Mouse (Mus musculus): ENCODE measurements around the gene Pla2g4c. TPM values are rescaled to one million over a fixed set of nuclear protein-coding genes. Genes with fewer than 3 reads are reported as not detected.
"Not testable (repeated sequence)": the region's sequence is repeated elsewhere in the genome, so short reads cannot be mapped to it uniquely, and the experiment has no call there.

Gene Pla2g4c
- 0.08 and 0.12 TPM in 2 replicates for polyA plus RNA-seq (2012; rRNA removed)

DNA sequence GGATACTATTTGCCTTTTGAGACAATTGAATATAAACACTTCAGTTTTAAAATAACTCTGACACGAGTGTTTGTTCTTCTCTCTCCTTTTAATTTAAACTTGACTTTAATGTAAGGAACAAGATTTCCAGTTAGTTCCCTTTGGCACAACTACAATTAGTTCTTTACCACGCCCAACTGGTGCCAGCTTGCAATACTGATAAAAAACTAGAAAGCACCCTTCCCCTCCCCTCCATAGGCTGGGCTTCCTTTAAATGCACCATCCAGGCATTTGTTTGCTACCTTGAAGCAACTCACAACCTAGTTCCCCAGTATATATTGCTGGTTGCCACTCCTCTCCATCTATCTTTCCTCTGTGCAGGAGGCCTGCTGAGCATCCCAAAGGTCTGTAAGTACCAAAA is at the start of gene Pla2g4c:
Pla2g4c (plus strand) TSS at position 340 of the 400 bp plus-strand sequence.
- H3K4me3 ChIP-seq (ENCODE audit: control insufficient read depth, low read depth, low read length): no peak within 1 kb of the TSS
- H3K36me3 ChIP-seq (ENCODE audit: control insufficient read depth, insufficient read depth, low read length): no peaks in the 10 kb centered on the region
- no peak for TF ChIP-seq CTCF (IDR thresholded peaks at IDR 0.05; ENCODE audit: control insufficient read depth, insufficient read depth, insufficient replicate concordance, low read depth, low read length)
- H3K27ac ChIP-seq (ENCODE audit: control insufficient read depth, insufficient read depth, low read depth, low read length): no peak within 1 kb of the TSS
- H3K4me1 ChIP-seq (ENCODE audit: control insufficient read depth, insufficient read depth, low read length): no peaks in the 10 kb centered on the region
- H3K27me3 ChIP-seq (ENCODE audit: control insufficient read depth, insufficient read depth, low read length): no peaks in the 10 kb centered on the region

- Histone ChIP-seq H3K27ac (ENCODE audit: control insufficient read depth, insufficient read depth, low read depth, low read length) (no peak within 1 kb of the TSS), H3K36me3 (ENCODE audit: control insufficient read depth, insufficient read depth, low read length) (no peaks in the 10 kb centered on the region), H3K4me3 (ENCODE audit: control insufficient read depth, low read depth, low read length) (peak within 1 kb of the TSS; percentile 88), H3K27me3 (ENCODE audit: control insufficient read depth, insufficient read depth, low read length) (no peaks in the 10 kb centered on the region), H3K4me1 (ENCODE audit: control insufficient read depth, insufficient read depth, low read length) (no peaks in the 10 kb centered on the region; the same call in 1 of the 2 replicates)
- TF ChIP-seq CTCF (IDR thresholded peaks at IDR 0.05; ENCODE audit: control insufficient read depth, insufficient read depth, insufficient replicate concordance, low read depth, low read length) (no peak), POLR2A (IDR thresholded peaks at IDR 0.05; ENCODE audit: control insufficient read depth, low read depth, low read length) (no peak)
These were observed 47.4 kb upstream of the Pla2g4c start, which contains the start of gene Lig1 for GRCm38 (mm10) chr7:13277081-13277480. Gene Lig1, plus strand, starts transcription at chr7:13277283.

DNA sequence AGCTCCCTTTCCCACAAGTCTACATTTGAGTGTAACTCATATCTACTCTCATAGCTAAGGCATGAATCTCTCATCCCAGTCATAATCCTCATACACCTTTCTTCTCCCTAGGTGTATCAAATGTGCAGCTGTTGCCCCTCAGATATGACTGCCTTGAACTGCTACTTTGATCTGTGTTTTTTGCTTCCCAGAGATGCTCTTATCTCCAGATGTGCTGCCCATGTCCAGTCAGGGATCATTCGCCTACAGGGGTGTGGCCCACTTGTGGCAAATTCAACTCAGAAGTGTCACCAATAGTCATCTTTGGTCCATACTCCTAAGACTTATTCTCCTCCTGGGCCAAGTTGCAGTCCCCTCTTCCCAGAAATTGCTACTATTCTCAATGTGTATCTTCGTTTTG is 46.6 kb upstream of the Pla2g4c start:
- H3K27ac ChIP-seq (ENCODE audit: control insufficient read depth, insufficient read depth, low read depth, low read length): no peak overlapping the region
- no peaks in the 10 kb centered on the region for H3K36me3 ChIP-seq (ENCODE audit: control insufficient read depth, insufficient read depth, low read length)
- no peak for TF ChIP-seq CTCF (IDR thresholded peaks at IDR 0.05; ENCODE audit: control insufficient read depth, insufficient read depth, insufficient replicate concordance, low read depth, low read length)
- TF ChIP-seq POLR2A (IDR thresholded peaks at IDR 0.05; ENCODE audit: control insufficient read depth, low read depth, low read length): no peak
- no peaks in the 10 kb centered on the region; the same call in 1 of the 2 replicates for H3K4me1 ChIP-seq (ENCODE audit: control insufficient read depth, insufficient read depth, low read length)
- peak overlapping the region; percentile 88 for H3K4me3 ChIP-seq (ENCODE audit: control insufficient read depth, low read depth, low read length)
- no peaks in the 10 kb centered on the region for H3K27me3 ChIP-seq (ENCODE audit: control insufficient read depth, insufficient read depth, low read length)

DNA sequence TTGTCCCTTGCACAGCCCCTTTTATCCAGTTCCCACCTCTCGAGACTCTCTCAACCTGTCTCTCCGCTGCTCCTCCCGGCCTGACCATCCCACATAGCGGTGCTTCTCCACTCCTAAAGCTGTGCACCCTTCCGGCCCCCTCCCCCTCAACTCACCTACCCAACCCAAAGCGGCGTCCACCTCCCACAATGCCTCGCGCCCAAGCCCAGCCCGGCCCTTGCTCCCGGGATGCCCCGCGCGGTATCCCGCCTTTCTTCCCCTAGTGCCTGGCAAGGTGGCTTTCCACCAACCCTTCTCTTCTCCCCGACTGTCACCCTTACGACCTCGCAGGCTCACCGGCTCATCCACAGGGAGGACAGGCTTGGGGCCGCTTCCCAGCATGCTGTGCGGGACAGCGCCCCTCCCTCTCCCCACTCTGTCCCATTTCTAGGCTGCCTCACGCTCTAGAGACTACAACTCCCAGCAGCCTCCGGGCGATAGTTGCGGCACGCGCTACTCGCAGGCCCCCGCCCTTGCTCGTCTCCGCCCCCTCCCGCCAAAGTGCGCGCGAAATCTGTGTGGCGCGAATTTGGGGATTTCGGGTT is 46.1 kb upstream of the Pla2g4c start, which contains the start of gene Zswim9:
Zswim9 (minus strand) TSS at position 414 of the 584 bp plus-strand sequence.
- Histone ChIP-seq H3K4me1 (ENCODE audit: control insufficient read depth, insufficient read depth, low read length) (no peaks in the 10 kb centered on the region; the same call in 1 of the 2 replicates), H3K4me3 (ENCODE audit: control insufficient read depth, low read depth, low read length) (peak within 1 kb of the TSS; percentile 88), H3K27ac (ENCODE audit: control insufficient read depth, insufficient read depth, low read depth, low read length) (peak within 1 kb of the TSS; percentile 82), H3K36me3 (ENCODE audit: control insufficient read depth, insufficient read depth, low read length) (no peaks in the 10 kb centered on the region), H3K27me3 (ENCODE audit: control insufficient read depth, insufficient read depth, low read length) (no peaks in the 10 kb centered on the region)
- TF ChIP-seq POLR2A (IDR thresholded peaks at IDR 0.05; ENCODE audit: control insufficient read depth, low read depth, low read length) (no peak; the same call in 1 of the 2 replicates), CTCF (IDR thresholded peaks at IDR 0.05; ENCODE audit: control insufficient read depth, insufficient read depth, insufficient replicate concordance, low read depth, low read length) (no peak)

GRCm38 (mm10) chr7:13278957-13279356 is 45.5 kb upstream of the Pla2g4c start:
- H3K4me3 ChIP-seq (ENCODE audit: control insufficient read depth, low read depth, low read length): peak overlapping the region; percentile 88
- H3K27me3 ChIP-seq (ENCODE audit: control insufficient read depth, insufficient read depth, low read length); H3K36me3 ChIP-seq (ENCODE audit: control insufficient read depth, insufficient read depth, low read length); H3K4me1 ChIP-seq (ENCODE audit: control insufficient read depth, insufficient read depth, low read length); H3K27ac ChIP-seq (ENCODE audit: control insufficient read depth, insufficient read depth, low read depth, low read length): not testable (repeated sequence)

- Histone ChIP-seq H3K36me3 (ENCODE audit: control insufficient read depth, insufficient read depth, low read length) (no peaks in the 10 kb centered on the region; the same call in 1 of the 2 replicates), H3K4me1 (ENCODE audit: control insufficient read depth, insufficient read depth, low read length) (no peaks in the 10 kb centered on the region), H3K4me3 (ENCODE audit: control insufficient read depth, low read depth, low read length) (no peak overlapping the region), H3K27ac (ENCODE audit: control insufficient read depth, insufficient read depth, low read depth, low read length) (no peak overlapping the region), H3K27me3 (ENCODE audit: control insufficient read depth, insufficient read depth, low read length) (no peaks in the 10 kb centered on the region)
- TF ChIP-seq CTCF (IDR thresholded peaks at IDR 0.05; ENCODE audit: control insufficient read depth, insufficient read depth, insufficient replicate concordance, low read depth, low read length): no peak
- no peak for TF ChIP-seq POLR2A (IDR thresholded peaks at IDR 0.05; ENCODE audit: control insufficient read depth, low read depth, low read length)
These were observed 35.8 kb upstream of the Pla2g4c start for GRCm38 (mm10) chr7:13288621-13289020.

DNA sequence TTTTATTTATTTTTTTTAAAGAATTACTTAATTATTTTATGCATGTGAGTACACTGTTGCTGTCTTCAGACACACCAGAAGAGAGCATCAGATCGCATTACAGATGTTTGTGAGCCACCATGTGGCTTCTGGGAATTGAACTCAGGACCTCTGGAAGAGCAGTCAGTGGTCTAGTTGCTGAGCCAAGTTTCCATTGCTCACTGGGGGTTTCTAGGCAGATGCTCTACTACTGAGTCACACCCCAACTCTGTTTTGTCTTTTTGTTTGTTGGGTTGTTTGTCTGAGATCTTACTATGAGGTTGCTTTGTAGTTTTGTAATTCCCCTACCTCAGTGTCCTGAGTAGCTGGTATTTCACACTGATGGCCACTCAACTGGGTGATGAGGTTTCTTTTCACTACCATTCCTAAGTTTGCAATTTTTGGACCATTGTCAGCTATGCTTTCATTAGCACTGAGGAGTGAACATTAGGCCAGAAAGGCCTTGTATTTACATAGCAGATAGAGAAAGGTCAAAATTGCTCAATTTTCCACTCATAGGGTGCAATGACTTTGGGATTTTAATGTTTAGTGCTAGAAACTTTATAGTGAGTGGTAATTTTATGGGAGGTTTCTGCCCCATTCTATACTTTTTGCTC is 34.3 kb upstream of the Pla2g4c start:
- H3K27me3 ChIP-seq (ENCODE audit: control insufficient read depth, insufficient read depth, low read length): no peaks in the 10 kb centered on the region
- H3K27ac ChIP-seq (ENCODE audit: control insufficient read depth, insufficient read depth, low read depth, low read length): no peak overlapping the region
- no peak for TF ChIP-seq POLR2A (IDR thresholded peaks at IDR 0.05; ENCODE audit: control insufficient read depth, low read depth, low read length)
- TF ChIP-seq CTCF (IDR thresholded peaks at IDR 0.05; ENCODE audit: control insufficient read depth, insufficient read depth, insufficient replicate concordance, low read depth, low read length): no peak
- no peaks in the 10 kb centered on the region; the same call in 1 of the 2 replicates for H3K36me3 ChIP-seq (ENCODE audit: control insufficient read depth, insufficient read depth, low read length)
- no peaks in the 10 kb centered on the region for H3K4me1 ChIP-seq (ENCODE audit: control insufficient read depth, insufficient read depth, low read length)
- H3K4me3 ChIP-seq (ENCODE audit: control insufficient read depth, low read depth, low read length): no peak overlapping the region
